Mouse (Mus musculus): ENCODE results near the gene Tnfsf8. TPM values are rescaled to one million over a fixed set of nuclear protein-coding genes. Genes with fewer than 3 reads are reported as not detected.

Tnfsf8 gene
- polyA plus RNA-seq (2017; shearing (Covaris generic)), result 100 to 1,000 TPM in 2 of 3 experiments, 10 to 100 TPM in 1; 86.1 to 126 (median 123) TPM

DNA sequence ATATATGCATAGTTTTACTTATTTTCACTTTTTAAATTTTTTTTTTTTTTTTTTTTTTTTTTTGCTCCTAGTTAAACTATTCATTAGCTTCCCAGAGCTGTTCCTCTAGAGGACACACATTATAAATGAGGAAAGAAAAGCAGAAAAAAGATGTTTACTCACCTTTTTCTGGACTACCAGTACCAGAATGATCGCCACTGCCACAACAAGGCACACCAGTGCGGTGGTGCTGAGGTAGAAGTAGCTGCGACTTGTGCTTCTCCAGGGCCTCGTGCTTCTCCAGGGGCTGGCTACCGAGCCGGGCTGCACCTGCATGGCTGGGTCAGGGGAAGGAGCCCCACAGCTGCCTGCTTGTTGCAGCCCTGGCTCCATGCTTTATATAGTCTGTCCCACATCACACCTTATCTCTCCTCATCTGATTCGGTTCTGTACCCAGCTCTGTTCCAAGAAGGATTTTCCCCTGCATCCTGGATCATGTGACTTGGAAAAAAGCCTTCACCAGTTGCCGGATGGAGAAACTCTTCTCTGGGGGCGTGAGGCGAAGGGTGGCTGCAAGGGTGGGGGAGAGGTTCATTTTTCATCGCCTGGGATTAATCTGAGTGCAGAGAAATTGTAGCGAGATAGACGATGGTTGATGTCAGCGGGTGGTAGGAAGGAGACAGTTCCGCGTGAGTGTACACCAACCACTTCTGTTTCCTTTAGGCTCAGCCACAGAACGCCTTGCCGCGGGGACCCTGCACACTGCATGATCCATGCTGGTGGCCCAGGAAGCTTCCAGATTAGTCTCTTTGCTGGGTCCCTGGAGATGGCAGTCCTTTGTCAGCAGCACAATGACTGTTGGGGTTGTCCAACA is at the start of gene Tnfsf8:
Gene Tnfsf8 (minus strand): TSS at position 660 of the 853 bp plus-strand sequence.
- peak; percentile 55 for ATAC-seq

DNA sequence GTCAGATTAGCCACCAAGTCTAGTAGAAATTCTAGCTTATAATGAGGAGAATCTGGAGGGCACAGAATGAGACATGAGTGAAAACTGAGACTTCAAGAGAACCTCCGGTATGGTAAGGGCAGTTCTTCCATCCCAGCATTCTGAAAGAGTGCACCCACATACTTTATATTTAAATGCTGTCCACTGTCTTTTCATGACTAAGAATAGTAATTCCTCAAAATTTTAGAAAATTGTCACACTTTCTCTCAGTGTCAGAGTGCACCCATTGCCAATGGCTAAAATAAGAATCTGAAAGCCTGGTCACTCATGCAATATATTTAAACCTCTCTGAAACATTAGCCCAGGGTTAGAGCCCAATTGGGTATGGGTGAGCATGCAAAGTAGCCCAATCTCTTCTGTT is 47.4 kb upstream of the Tnfsf8 start:
- no peak for ATAC-seq

DNA sequence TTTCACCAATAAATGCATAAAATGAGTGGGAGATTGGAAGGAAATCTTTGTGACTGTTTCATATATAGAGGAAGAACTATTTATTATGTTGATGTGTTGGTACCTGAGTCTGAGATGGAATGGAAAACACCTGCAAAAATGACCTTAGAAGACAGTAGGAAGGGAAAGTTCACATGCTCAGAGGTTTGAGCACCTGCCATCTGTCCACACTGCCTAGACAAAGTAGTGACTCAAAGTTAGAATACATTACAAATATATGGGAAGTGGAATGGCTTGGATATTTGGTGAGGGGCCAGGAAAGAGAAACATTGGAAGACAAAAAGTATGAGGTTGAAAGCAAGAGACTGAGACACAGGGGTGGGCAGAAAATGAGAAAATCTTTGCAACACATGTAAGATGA is 46.3 kb upstream of the Tnfsf8 start:
- ATAC-seq, result no peak

DNA sequence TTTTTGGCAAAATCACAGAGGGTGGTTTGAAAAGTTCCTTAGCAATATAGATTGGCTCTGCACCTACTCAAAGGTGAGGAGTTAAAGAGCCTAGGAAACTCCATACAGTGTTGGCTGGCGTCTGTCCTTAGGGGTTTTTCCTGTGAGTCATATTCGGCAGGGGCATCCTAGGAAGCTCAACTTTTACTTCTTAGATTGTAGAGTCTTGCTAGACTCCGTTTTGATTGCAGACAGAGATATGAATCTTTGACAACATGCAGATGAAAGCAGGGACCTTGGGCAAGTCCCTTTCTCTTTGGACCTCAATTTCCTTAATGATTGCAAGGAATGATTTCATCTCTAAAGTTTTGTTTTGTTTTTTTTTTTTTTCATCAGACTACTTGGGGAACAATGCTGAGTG is 44.9 kb upstream of the Tnfsf8 start:
- peak; percentile 73 for ATAC-seq

DNA sequence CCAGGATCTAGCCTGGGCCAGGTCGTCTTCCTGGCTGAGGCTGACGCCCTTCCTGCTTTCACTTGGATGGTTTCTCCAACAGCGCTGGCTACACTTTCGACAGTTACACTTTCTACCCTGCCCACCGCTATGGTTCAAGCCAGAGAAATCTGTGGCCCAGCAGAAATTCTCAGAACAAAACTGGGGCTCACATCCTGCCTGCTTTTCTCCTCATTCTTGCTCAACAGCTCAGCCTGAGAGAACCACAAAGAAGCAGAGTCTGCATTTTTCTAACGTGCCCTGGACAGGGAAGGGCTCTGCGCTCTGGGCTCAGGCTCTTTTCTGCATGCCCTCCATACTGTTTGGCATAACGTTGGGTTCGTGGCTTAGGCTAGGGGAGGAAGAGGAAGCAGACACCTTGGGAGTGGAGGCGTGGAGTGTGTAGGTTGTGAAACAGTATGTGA is 38.0 kb upstream of the Tnfsf8 start:
- ATAC-seq, result peak; percentile 72

DNA sequence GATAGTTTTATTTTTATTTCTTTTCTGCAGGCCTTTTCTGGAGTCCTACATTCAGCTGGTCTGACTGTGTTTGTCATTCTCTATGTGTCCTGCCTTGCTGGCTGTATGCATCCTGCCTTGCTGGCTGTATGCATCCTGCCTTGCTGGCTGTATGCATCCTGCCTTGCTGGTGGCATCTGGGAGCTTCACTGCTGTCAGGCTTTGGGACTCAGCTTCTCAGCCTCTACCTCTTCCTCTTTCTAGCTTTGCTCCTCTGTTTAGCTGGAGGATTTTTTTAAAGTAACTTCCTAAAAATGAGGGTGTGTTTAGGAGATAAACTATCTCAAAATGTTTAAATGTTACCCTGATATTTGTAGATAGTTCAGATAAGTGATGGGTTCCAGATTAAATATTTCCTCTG is 36.0 kb upstream of the Tnfsf8 start:
- ATAC-seq, result no peak

DNA sequence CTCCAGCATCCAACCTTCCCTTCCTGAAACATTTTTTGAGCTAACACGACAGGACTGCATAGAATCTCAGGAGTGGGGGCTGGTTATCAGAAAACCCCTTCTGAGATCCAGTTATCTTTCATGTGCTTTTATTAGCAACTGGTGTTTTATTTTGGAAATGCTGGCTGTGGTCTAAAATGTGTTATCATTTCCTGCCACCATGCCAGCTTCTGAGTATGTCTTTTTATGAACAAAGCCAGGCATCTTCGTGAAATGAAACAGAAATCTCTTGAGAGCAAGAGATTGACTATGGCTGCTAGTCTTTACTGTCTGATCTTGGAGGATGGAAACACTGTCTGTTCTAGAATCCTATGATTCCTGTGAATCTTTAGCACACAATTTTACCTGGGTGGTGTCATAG is 25.0 kb upstream of the Tnfsf8 start:
- peak; percentile 32 for ATAC-seq

DNA sequence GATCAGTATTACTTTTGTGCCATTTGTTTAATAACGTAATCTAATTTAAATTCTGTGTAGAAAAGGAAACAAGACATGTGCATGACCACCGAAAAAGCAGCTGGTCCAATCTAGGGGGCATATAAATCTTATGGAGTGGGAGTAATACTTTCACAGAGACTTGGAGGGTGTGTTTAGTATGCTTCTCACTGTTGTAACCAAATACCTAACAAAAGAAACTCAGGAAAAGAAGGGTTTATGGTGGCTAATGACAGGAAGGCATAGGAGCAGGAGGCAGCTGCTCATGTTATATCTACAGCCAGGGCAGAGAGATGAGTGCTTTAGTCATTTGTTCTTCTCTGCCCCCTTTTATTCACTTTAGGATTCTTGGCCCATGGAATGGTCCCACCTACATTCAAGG is 15.6 kb upstream of the Tnfsf8 start:
- ATAC-seq, result no peak

DNA sequence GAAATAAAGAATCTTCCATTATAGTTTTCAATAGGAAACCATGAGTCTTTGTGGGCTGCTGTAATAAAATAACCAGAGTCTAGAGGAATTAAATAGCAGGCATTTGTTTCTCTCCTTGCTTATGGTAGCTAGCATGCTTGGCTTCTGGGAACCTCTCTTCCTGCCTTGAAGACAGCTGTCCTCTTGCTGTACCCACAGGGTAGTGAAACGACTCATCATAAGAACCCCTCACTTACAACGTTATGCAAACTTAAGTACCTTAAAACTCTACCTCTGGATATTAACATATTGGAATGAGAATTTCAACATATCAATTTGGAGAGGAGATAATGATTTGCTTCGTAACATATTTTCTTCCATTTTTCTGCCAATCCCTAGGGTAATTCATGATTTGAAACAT is 14.3 kb upstream of the Tnfsf8 start:
- ATAC-seq, result no peak

DNA sequence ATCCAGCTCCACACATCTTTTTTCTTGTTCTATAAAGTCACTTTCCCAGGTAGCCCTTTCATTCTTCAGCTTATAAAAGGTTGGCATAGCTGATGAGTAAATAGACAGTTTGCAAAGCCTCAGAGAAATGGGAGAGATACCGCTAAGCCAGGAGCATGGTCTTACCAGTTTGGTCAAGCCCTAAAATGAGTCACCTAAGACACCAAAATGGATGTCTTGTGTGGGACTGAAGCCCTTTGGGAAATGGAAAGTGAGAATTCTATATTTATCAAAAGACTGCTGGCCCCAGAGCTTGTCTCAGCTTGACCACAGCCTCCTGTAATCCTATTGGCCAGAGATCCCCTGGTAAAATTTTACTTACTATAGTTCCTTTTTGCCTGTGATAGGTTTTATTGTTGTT is 9.5 kb upstream of the Tnfsf8 start:
- no peak for ATAC-seq

DNA sequence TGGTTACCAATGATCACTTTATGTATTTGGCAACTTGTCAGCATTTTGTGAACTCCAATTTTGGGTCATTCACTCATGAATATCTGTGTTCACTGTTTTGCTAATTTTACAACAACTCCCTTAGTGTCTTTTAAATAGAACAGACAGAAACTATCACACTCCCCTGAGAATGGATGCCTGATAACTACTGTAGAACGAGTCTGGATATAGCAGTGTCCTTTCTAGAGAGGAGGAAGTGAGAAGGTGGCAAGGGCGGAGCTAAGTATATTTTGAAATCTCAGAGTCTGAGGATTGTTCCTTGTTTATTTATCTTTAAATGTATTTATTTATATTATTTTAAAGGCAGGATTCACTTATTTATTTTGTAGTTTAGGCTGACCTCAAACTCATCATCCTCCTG is 7.6 kb upstream of the Tnfsf8 start:
- peak; percentile 68 for ATAC-seq

DNA sequence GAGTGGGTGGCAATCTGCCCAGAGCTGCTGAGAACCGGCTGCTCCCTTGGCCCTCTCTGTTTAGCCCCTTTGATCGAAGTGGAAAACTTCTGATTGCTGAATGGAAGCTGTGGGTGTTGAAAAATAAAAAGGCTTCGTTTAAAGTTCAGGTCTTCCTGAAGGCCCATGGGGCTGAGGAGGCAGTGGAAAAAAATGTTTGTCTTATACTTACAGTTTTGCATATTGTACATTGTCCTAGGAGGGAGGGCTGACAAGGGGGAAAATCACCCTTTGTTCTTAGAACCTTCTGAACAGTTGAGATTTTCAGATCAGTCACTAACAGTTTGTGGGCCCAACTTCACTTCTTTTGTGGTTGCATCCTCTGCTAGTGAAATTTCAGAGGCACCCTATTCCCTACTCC is 1.8 kb upstream of the Tnfsf8 start:
- peak; percentile 22 for ATAC-seq

DNA sequence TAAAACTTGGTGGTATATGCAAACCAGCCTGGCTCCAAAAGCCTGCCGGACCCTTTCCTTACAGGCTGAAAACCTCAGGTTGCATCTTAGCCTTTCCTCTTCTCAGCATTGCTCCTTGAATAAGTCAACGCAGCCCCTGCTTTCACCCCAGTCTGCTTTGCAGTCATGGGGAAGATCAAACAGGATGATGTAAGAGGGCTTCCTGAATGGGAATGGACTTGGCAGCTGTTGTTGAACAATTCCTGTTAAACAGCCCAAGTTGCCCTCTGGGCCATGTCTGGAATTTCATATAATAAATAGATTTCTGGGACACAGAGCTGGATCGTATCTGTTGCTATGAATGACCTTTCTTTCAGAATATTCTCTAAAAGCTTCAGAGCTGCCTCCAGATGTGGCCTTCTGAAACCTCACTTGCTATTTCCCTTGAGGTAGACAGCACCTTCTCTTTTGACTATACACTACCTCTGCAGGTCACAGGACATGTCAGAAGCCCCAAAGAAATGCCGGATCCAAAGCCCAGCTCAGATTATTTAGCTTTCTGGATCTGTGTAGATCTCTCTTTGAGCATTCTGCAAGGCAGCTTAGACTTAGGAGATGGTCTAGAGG is 1.0 kb upstream of the Tnfsf8 start:
- ATAC-seq, result no peak

DNA sequence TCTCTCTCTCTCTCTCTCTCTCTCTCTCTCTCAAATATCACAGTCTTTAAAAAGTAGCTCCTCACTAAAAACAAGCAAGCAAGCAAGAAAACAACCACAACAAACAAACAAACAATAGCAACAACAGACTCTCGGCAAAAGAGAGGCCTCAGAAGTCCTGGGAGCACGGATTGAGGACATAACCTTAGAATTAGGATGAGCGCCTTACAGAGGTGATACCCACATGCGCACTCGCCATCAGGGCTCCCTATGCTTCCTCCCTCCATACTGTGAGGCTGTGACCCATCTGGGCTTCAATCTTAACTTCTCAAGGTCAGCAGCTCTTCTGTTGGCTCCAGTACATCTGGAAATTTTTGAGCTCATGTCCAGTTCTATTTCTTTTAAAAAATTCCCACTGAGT is 911 bp downstream of the Tnfsf8 start:
- peak; percentile 20 for ATAC-seq

DNA sequence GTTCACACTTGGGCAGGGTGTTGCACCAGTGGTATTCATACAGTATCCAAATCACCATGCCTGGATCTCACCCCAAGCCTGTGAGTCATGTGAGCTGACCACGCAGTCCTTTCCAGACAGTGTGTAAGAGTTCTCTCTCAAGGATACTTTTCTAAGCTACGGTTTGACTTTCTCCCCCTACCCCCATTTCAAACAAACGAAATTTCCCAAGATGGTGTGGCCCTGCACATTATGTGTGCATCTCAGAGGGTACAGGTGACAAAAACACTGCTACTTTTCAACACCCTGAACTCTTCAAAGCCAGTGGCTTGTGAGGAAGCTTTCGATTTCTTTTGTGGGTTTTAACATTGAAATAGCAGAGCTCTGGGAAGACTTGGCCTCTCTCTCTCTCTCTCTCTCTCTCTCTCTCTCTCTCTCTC is 1.4 kb downstream of the Tnfsf8 start:
- peak; percentile 33 for ATAC-seq

DNA sequence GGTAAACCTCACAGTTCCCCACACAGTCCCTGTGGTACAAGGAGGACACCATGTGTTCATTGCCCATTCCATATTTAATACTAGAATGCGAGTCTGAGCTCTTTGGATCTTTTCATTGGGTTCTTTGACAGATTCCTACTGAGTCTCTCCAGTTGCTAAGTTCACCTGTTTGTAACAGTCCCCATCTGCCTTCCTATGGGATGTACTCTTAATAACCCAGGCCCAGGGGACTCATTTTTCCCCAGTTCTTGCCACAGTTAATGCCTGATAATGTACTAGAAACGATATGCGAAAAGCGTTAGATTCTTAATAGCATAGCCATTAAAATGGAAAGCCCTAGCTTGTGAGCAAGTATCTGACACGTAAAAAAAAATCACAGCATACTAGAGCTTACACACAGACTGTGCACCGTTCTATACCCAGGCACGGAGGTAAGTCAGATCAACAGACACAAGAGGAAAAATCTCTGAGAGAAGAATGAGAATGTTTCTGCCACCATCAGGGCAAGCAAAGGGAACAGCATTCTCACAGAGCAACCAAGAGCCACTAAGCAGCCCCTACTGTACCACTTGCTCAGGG is 2.4 kb downstream of the Tnfsf8 start:
- no peak for ATAC-seq

DNA sequence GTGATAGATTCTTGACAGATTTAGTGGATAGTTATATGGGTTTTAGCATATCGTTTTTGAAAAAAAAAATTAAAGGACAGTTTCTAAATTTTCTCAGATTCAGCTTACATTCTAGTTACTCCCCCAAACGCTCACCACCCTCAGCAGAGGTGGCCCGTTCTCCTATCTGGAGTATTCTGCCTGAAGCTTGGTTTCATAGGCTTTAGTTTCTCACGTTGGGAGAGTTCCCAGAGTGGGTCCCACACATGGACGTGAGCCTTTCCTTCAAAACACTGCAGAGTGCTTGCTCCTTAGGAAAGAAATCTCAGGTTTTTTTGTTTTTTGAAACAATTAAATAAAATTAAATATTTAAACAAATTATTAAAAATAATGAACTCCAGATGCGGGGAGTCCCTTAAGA is 4.4 kb downstream of the Tnfsf8 start:
- ATAC-seq, result no peak

DNA sequence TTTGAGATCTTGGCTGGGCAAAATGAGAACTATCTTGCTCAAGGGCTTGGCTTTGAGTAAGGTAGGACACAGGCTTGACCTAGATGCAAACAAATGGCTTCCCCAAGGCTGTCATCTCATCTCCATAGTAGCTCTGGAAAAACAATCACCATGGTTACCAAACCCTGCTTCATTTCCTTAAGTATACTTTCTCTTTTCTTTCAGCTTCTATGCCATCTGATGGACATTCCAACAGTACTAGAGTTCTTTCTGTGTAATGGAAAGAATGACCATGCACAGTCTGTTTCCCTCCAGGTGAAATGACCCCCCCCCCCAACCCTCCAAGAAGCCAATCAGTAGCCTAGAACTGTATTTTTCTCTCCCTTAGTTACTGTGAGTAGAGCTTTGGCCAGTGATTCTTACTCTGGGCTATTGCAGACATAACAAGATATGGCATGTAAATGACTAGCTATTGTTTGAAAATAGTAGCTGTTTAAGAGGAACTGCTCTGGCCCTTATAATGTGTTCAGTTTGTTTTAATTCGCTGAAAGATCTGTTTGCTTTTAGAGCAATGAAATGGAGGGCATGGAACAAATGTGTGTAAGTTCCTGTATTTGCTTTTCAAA is 7.3 kb downstream of the Tnfsf8 start:
- ATAC-seq, result peak; percentile 45

DNA sequence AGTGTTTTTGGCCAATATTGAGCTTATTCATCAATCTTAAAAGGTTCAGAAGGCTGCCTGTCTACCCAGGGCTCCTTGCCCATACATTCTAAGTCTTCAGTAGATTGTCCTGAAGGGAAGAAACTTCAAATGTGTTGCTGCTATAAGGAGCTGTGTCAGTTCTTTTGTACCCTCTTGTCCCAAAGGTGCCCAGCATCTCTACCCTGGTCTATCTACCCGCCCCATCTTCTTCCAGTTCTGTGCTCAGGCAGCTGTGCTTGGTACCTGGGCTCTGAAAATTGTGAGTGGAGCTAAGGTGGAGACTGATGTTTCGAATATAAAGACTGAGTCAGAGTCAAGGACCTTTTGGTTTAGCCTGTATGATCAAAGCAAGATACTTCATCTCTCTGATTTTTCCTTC is 11.1 kb downstream of the Tnfsf8 start:
- ATAC-seq, result no peak

DNA sequence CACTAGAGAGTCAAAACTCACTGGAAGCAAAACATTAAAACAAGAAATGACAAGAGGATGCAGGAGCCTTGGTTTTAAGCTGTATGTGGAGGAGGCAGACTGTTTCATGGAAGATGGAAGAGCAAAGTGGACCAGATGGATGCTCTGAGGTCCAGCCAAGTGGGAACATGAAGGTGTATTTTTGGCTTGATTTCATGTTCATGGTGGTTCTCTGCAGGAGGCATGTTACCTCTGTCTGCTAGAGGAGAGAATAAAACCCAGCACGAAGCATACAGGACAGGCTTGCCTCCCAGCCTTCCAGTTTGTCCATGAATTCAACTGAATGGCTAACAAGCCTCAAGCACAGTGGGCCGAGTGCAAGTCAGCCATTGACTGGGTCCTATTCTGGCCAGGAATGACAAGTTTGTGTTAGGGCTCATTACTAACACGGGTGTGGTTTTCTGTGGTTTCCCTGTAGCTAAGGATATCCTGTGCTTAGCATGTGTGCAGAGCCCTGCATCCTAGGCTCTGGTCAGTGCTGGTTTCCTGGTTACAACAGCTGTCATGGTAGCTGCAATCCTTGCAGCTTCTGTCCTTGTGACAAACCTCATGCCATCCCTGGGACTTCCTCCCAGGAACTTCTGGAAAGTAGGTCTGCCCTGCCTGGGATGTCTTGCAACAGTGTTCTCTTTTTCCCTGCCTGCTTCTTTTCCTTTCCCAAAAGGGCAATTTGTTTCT is 14.1 kb downstream of the Tnfsf8 start:
- peak; percentile 65 for ATAC-seq

DNA sequence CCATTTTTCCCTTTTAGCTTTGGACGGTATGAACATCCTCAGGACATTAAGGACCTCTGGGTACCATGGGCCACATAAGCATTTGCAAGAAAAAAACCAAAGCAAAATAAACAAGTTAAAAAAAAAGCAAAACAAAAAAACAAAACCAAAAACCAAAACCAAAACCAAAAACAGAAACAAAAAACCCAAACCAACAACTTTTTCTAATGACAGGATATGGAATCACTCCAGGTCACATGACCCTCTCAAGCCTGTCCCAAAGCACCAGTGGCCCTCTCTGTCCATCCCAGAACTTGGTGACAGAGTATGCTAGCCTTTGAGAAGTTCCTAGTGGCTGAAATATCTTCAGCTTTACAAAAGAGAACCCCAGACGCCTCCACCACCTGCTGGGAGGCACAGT is 15.4 kb downstream of the Tnfsf8 start:
- ATAC-seq, result peak; percentile 28

DNA sequence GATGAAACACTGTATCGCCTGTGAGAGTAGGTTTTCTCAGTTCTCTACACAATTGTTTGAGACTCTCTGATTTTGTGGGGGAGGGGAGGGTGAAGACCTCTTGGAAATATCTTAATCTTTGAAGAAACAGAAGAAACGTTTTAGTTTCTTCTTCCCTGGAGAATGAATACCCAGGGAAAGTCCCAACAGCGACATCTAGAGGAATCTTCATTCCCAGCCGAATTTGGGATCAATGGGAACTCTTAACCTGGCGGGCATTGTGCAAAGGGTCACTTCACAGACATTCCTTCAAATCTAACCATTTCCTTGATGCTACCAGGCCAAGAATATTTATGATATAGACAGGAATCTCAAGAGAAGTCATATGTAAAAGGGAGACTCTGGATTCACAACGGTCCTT is 17.2 kb downstream of the Tnfsf8 start:
- no peak for ATAC-seq

DNA sequence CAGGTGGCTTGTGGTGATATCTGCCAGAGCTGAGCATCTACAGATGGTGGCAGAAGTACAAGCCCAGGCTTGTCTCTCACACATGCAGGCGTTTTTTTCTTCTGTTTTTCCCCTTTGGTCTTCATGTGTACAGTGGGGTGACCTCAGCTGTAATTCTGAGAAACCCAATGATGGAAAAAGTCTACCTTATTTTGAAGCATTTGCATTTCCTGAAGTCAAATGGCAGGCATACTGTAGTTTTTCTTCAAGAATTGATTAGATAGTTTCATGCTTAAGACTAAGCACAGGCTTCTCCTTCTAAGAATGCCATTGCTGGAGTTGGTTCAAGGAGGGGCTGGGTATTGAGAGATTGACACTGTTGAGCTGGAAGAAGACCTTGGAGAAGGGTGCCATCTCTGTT is 18.9 kb downstream of the Tnfsf8 start:
- ATAC-seq, result peak; percentile 60

Data from inflammation-experienced regulatory T-cells, adult 6 months (primary cell).